Mouse (Mus musculus) urinary bladder, postnatal 10 days (tissue): ENCODE results near the gene Slc6a5.

Source experiments
- DNase-seq: peaks from one replicate; pipeline ENCODE4 v3.0.0; 2022; ENCODE audit warnings: low spot score

Slc6a5 gene

DNA sequence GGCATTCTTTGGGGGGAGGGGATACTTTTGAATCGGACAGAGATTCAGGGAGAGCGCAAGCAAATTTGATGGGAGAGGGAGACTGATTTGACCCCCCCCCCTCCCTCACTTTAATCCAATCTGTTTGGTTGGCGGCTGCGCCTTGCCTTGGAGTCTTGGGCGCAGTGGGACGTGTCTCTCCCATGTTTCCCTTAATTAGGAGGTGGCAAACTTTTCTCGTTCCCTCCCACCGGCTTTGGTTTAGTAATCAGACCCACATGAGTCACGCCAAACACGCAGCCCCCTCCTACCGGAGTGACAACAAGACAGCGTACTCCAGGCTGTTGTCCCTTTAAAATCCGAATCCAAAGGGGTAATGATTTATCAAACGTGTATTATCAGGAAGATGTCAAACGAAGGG, at the start of gene Slc6a5:
Slc6a5 (plus strand) TSS at position 297 of the 400 bp plus-strand sequence.
- DNase-seq: no peak

- no peak for DNase-seq
These were observed 48.8 kb upstream of the Slc6a5 start for GRCm38 (mm10) chr7:49861196-49861595.

DNA sequence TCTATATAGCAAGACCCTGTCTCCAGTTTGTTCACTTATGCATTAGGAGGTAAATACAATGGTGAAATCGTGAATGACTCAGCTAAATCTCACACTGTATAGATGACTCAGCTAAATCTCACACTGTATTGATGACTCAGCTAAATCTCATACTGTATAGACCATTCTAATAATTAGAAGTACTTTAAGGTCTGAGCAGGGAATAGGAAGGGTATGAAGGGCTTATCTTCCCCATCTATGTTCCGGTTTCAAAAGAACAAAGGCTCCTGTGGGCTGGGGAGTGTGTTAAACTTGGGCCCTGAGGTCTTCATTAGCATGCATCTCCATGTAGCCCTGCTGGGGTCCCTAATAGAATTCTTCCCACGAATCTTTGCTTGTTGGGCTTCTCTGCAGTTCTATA, 46.2 kb upstream of the Slc6a5 start:
- DNase-seq: no peak

GRCm38 (mm10) chr7:49869656-49870055, 40.3 kb upstream of the Slc6a5 start:
- DNase-seq: no peak

DNA sequence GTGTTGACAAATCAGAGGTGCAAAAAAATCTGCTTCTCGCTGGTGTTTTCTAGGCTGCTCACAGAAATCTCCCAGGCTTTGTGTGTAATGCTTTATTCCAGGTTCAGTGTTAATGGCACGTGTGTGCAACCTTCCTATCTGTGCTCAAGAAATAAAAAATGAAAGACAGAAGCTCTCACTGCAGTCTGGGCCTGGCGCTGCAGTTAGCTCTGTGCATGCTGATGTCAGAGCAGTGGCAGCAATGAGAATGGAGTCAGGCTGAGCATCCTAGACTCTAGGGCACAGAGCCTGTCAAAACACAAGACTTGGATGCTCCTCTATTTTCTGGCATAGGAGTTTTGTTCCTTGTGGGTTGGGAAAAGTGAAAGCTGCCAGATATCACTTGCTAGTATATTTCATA, 39.7 kb upstream of the Slc6a5 start:
- no peak for DNase-seq

- DNase-seq: no peak
These were observed 32.6 kb upstream of the Slc6a5 start for GRCm38 (mm10) chr7:49877307-49877706.

GRCm38 (mm10) chr7:49879051-49879450, 30.9 kb upstream of the Slc6a5 start:
- DNase-seq: no peak

DNA sequence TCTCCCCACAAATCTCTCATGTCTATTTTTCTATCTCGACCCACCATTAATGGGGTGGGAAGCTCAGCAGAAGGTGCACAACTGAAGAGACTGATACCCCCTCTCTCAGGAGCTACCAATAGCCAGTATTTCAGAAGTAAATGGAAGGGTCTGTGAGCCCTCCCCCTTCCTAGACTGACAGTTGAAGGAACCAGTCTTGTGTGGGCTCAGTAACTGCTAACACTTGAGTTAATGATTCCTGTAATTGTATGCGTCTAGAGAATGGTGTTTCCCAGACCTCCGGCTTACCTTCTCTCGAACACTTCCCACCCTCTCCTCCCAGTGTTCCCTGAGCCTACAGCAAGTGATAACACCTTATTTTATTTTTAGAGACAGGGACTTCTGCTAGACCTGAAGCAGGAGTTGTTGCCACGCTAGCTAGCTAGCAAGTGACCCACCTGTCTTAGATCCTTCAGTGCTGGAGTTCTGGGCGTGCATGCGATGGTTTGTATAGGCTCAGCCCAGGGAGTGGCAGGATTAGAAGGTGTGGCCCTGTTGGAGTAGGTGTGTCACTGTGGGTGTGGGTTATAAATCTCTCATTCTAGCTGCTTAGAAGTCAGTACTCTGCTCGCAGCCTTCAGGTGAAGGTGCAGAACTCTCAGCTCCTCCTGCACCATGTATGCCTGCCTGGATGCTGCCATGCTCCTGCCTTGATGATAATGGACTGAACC, 29.8 kb upstream of the Slc6a5 start:
- DNase-seq: no peak

GRCm38 (mm10) chr7:49882288-49882687, 27.7 kb upstream of the Slc6a5 start:
- no peak for DNase-seq

DNA sequence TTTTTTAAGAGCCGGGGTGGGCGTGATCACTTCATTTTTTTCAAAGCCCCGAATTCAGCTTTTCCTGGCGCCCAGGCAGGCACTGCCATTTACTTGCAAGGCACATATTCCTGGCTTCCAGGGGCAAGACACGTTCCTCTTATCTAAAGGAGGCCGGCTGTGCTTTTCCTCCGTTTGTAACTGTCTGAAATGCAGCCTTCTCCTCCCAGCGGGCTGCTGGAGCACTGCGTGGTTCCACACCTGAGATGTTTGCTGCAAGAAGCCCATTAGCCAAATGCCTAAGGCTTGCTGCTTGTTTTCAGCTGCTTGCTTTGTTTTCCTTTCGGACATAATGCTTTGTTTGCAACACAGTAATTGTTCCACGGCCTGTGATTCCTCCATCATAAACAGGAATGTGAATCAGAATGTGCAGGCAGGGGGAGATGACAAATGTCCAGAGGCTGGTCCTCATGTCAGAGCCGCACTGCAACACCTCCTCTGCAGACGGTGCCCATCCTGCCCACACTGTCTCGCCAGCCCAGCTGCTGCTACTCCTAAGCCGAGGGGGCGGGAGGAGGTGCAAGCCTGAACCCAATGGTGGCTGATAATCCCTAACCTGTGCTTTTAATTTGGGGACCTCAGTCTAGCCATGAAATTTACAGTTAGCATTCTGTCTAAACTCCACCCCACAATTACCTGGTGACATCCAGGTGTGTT, 27.1 kb upstream of the Slc6a5 start:
- no peak for DNase-seq

- DNase-seq: no peak
These were observed 22.1 kb upstream of the Slc6a5 start for GRCm38 (mm10) chr7:49887776-49888390.

DNA sequence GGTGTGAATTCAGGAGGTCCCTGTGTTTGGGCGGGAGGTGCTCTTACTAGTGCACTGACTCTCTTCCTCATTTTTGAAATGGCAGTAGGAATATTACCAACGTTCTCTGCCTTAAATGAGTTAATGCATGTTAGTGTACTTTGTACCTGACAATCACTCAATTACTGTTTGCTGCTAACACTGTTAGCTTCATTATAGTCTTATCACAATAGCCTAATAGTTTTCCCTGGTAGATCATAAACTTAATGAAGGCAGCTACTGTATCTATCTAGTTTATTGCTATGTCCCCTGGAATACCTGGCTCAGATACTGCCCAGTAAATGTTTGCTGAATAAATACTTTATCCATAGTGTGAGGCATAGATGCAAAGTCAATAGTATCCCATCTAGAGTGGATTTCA, 15.2 kb upstream of the Slc6a5 start:
- DNase-seq: no peak

GRCm38 (mm10) chr7:49895296-49895695, 14.7 kb upstream of the Slc6a5 start:
- DNase-seq: no peak

GRCm38 (mm10) chr7:49902003-49902552, 7.9 kb upstream of the Slc6a5 start:
- DNase-seq: no peak

GRCm38 (mm10) chr7:49907191-49908171, 2.5 kb upstream of the Slc6a5 start:
- DNase-seq: no peak

DNA sequence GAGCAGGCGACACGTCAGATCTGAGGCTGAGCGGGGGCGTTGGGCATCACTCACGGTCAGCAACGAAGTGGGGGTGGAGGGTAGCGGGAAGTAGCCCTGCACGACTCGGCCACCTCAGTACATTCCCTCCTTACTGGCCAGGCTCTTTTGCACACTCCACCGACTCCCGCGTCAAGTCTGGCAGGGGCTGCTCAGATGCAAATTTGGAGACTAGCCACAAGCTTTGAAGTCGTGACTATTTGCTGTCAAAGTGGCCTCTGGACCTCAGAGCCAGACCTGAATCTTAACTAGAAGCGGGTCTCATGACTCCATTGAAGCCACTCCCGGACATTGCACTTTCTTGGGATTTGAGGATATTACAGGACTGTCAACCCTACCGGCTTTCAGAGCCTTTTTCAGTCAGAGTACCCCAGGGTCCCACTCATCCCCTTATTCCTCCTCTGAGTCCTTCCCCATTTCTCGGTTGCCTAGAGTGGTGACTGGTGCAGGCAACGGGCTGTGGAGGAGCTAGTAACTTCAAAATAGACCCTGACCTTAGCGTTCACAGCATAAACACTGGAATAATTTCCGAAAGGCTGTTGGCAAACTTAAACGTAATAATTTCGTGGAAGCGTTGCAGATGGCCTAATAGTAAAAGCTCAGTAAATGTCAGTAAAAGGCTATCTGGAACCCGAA, 1.6 kb upstream of the Slc6a5 start:
- DNase-seq: no peak

- no peak for DNase-seq
These were observed 945 bp upstream of the Slc6a5 start for GRCm38 (mm10) chr7:49908990-49909411.

DNA sequence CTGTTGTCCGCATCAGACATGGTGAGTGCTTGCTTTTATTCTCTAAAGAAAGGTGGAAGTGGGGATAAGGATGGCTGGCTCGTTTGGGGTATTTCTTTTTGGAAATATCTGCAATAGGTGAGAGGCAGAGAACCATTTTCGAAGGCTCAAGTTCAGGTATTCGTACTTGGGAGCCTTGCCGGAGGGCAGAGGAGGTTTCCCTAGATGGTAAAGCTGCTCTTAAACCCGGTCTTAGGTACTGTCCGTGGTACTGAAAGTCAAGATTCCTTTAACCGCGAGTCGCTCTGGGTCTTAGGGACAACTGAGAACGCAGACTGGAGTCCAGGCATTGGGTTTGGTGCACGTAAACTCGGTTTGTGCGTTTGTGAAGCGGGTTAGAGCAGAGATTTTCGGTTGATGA, 415 bp downstream of the Slc6a5 start:
- DNase-seq: no peak

- DNase-seq: no peak
These were observed 1.4 kb downstream of the Slc6a5 start for GRCm38 (mm10) chr7:49911147-49911946.

- DNase-seq: no peak
These were observed 2.0 kb downstream of the Slc6a5 start for GRCm38 (mm10) chr7:49911947-49912262.

DNA sequence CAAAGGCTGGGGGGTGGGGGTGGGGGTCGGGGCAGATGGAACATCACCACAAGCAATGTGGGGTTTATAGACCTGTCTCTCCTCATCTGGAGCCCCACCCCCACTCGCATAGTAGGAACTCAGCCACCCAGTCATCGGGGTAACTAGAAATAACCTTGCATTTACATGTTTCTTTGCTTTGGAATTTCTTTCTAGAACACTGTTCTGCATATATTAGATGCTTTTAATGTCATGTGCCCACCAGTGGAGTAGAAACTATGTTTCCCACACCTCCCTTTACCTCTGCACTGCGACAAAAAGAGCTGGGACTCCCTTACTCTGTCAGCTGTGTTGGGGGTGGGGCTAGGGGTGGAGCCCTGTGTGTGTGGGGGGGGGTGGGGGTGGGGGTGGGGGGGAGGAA, 3.2 kb downstream of the Slc6a5 start:
- no peak for DNase-seq
